Mouse (Mus musculus): ENCODE measurements around the gene 4930415O20Rik. TPM values are rescaled to one million over a fixed set of nuclear protein-coding genes. Genes with fewer than 3 reads are reported as not detected.
"Not testable (repeated sequence)": the region's sequence is repeated elsewhere in the genome, so short reads cannot be mapped to it uniquely, and the experiment has no call there.

4930415O20Rik gene
- polyA plus RNA-seq, 1 experiment: not detected

GRCm38 (mm10) chr15:98585421-98585820, 14.6 kb downstream of the 4930415O20Rik start:
- H3K27me3 ChIP-seq (replicated peaks): peaks cover 16% of the 10 kb centered on the region
- peaks cover 52% of the 10 kb centered on the region for H3K4me1 ChIP-seq
- TF ChIP-seq FLI1 (IDR thresholded peaks at IDR 0.05; ENCODE audit: low read length): no peak
- TF ChIP-seq GATA1 (IDR thresholded peaks at IDR 0.05; ENCODE audit: borderline replicate concordance, low read length): no peak
- peaks cover 28% of the 10 kb centered on the region for H3K36me3 ChIP-seq (replicated peaks; ENCODE audit: low read length)
- H3K9me3 ChIP-seq: no peaks in the 10 kb centered on the region
- H3K4me3 ChIP-seq (replicated peaks): no peak overlapping the region

GRCm38 (mm10) chr15:98586141-98586540, 15.3 kb downstream of the 4930415O20Rik start:
- not testable (repeated sequence) for H3K9me3 ChIP-seq; H3K4me3 ChIP-seq (replicated peaks)
- Histone ChIP-seq H3K4me1 (peaks cover 59% of the 10 kb centered on the region), H3K36me3 (replicated peaks; ENCODE audit: low read length) (peaks cover 35% of the 10 kb centered on the region), H3K27me3 (replicated peaks) (peaks cover 19% of the 10 kb centered on the region)

- H3K36me3 ChIP-seq (replicated peaks; ENCODE audit: low read length): peaks cover 51% of the 10 kb centered on the region
- no peak for TF ChIP-seq GATA1 (IDR thresholded peaks at IDR 0.05; ENCODE audit: borderline replicate concordance, low read length)
- no peak for TF ChIP-seq FLI1 (IDR thresholded peaks at IDR 0.05; ENCODE audit: low read length)
- peaks cover 68% of the 10 kb centered on the region for H3K4me1 ChIP-seq
- peaks cover 18% of the 10 kb centered on the region for H3K27me3 ChIP-seq (replicated peaks)
- H3K4me3 ChIP-seq (replicated peaks): no peak overlapping the region
- no peaks in the 10 kb centered on the region for H3K9me3 ChIP-seq
Measured at GRCm38 (mm10) chr15:98587751-98588150, 16.9 kb downstream of the 4930415O20Rik start.

- no peaks in the 10 kb centered on the region for H3K9me3 ChIP-seq
- peaks cover 71% of the 10 kb centered on the region for H3K36me3 ChIP-seq (replicated peaks; ENCODE audit: low read length)
- H3K27me3 ChIP-seq (replicated peaks): peaks cover 25% of the 10 kb centered on the region
- peaks cover 70% of the 10 kb centered on the region for H3K4me1 ChIP-seq
- peak overlapping the region; percentile 42 for H3K4me3 ChIP-seq (replicated peaks)
- no peak for TF ChIP-seq FLI1 (IDR thresholded peaks at IDR 0.05; ENCODE audit: low read length)
- TF ChIP-seq GATA1 (IDR thresholded peaks at IDR 0.05; ENCODE audit: borderline replicate concordance, low read length): no peak
Measured at GRCm38 (mm10) chr15:98589640-98590336, 19.0 kb downstream of the 4930415O20Rik start.

- Histone ChIP-seq H3K9me3 (no peaks in the 10 kb centered on the region), H3K4me3 (replicated peaks) (no peak overlapping the region), H3K36me3 (replicated peaks; ENCODE audit: low read length) (peaks cover 85% of the 10 kb centered on the region), H3K27me3 (replicated peaks) (peaks cover 29% of the 10 kb centered on the region), H3K4me1 (peaks cover 66% of the 10 kb centered on the region)
- no peak for TF ChIP-seq FLI1 (IDR thresholded peaks at IDR 0.05; ENCODE audit: low read length)
- no peak for TF ChIP-seq GATA1 (IDR thresholded peaks at IDR 0.05; ENCODE audit: borderline replicate concordance, low read length)
Measured at GRCm38 (mm10) chr15:98591396-98591795, 20.6 kb downstream of the 4930415O20Rik start.

- TF ChIP-seq GATA1 (IDR thresholded peaks at IDR 0.05; ENCODE audit: borderline replicate concordance, low read length): no peak
- TF ChIP-seq FLI1 (IDR thresholded peaks at IDR 0.05; ENCODE audit: low read length): no peak
- Histone ChIP-seq H3K36me3 (replicated peaks; ENCODE audit: low read length) (peaks cover 97% of the 10 kb centered on the region), H3K9me3 (no peaks in the 10 kb centered on the region), H3K4me3 (replicated peaks) (no peak overlapping the region), H3K27me3 (replicated peaks) (peaks cover 40% of the 10 kb centered on the region), H3K4me1 (peaks cover 67% of the 10 kb centered on the region)
Measured at GRCm38 (mm10) chr15:98594193-98594592, 23.4 kb downstream of the 4930415O20Rik start.

GRCm38 (mm10) chr15:98595049-98595448, 24.2 kb downstream of the 4930415O20Rik start:
- TF ChIP-seq GATA1 (IDR thresholded peaks at IDR 0.05; ENCODE audit: borderline replicate concordance, low read length): no peak
- no peak for TF ChIP-seq FLI1 (IDR thresholded peaks at IDR 0.05; ENCODE audit: low read length)
- Histone ChIP-seq H3K36me3 (replicated peaks; ENCODE audit: low read length) (peaks cover 98% of the 10 kb centered on the region), H3K9me3 (no peaks in the 10 kb centered on the region), H3K4me3 (replicated peaks) (no peak overlapping the region), H3K4me1 (peaks cover 66% of the 10 kb centered on the region), H3K27me3 (replicated peaks) (peaks cover 42% of the 10 kb centered on the region)

- H3K27me3 ChIP-seq (replicated peaks): peaks cover 41% of the 10 kb centered on the region
- no peak overlapping the region for H3K4me3 ChIP-seq (replicated peaks)
- peaks cover 66% of the 10 kb centered on the region for H3K4me1 ChIP-seq
- TF ChIP-seq FLI1 (IDR thresholded peaks at IDR 0.05; ENCODE audit: low read length) (no peak), GATA1 (IDR thresholded peaks at IDR 0.05; ENCODE audit: borderline replicate concordance, low read length) (no peak)
- no peaks in the 10 kb centered on the region for H3K9me3 ChIP-seq
- H3K36me3 ChIP-seq (replicated peaks; ENCODE audit: low read length): peaks cover 98% of the 10 kb centered on the region
Measured at GRCm38 (mm10) chr15:98596609-98597008, 25.8 kb downstream of the 4930415O20Rik start.

- peaks cover 34% of the 10 kb centered on the region for H3K27me3 ChIP-seq (replicated peaks)
- peaks cover 96% of the 10 kb centered on the region for H3K36me3 ChIP-seq (replicated peaks; ENCODE audit: low read length)
Measured at GRCm38 (mm10) chr15:98600036-98600709, 29.4 kb downstream of the 4930415O20Rik start.

GRCm38 (mm10) chr15:98601832-98602190, 31.0 kb downstream of the 4930415O20Rik start:
- peaks cover 33% of the 10 kb centered on the region for H3K27me3 ChIP-seq (replicated peaks)
- H3K4me3 ChIP-seq (replicated peaks): peak overlapping the region; percentile 38
- TF ChIP-seq FLI1 (IDR thresholded peaks at IDR 0.05; ENCODE audit: low read length) (no peak), GATA1 (IDR thresholded peaks at IDR 0.05; ENCODE audit: borderline replicate concordance, low read length) (no peak)
- peaks cover 79% of the 10 kb centered on the region for H3K36me3 ChIP-seq (replicated peaks; ENCODE audit: low read length)
- H3K9me3 ChIP-seq: no peaks in the 10 kb centered on the region
- H3K4me1 ChIP-seq: peaks cover 84% of the 10 kb centered on the region

More at GRCm38 (mm10) chr15:98600036-98600709, 29.4 kb downstream of the 4930415O20Rik start:
- TF ChIP-seq GATA1 (IDR thresholded peaks at IDR 0.05; ENCODE audit: borderline replicate concordance, low read length) (no peak), FLI1 (IDR thresholded peaks at IDR 0.05; ENCODE audit: low read length) (no peak)
- Histone ChIP-seq H3K4me3 (replicated peaks) (no peak overlapping the region), H3K9me3 (no peaks in the 10 kb centered on the region), H3K4me1 (peaks cover 74% of the 10 kb centered on the region)
